Mouse (Mus musculus) layer of hippocampus, postnatal 36 days (tissue): ENCODE data around the gene 4930430A15Rik. TPM values are rescaled to one million over a fixed set of nuclear protein-coding genes. Genes with fewer than 3 reads are reported as not detected.

ENCODE experiments used
- DNase-seq, 2 experiments: peaks; one replicate each; pipeline ENCODE4 v3.0.0; 2022
- total RNA-seq, 2 experiments: library from RNA; stranded (reverse); gene quantifications; 2 replicates each; pipeline ENCODE4 v1.2.3; 2021

The 4930430A15Rik gene
- total RNA-seq: not detected

GRCm38 (mm10) chr2:111229502-111229901, at the start of gene 4930430A15Rik:
Gene 4930430A15Rik, minus strand, starts transcription at chr2:111229602.
- no peak for DNase-seq

- no peak for DNase-seq
Observed at GRCm38 (mm10) chr2:111274006-111274405, 44.6 kb upstream of the 4930430A15Rik start, which contains the start of gene Olfr1277. Gene Olfr1277, minus strand, starts transcription at chr2:111274106.

- no peak for DNase-seq
Observed at GRCm38 (mm10) chr2:111254216-111254615, 24.8 kb upstream of the 4930430A15Rik start, which contains the start of gene Olfr1276. Gene Olfr1276, plus strand, starts transcription at chr2:111254516.

GRCm38 (mm10) chr2:111235186-111235585, 5.8 kb upstream of the 4930430A15Rik start, which contains the start of gene Olfr1275:
Gene Olfr1275, minus strand, starts transcription at chr2:111235286.
- no peak for DNase-seq

- no peak for DNase-seq
Observed at GRCm38 (mm10) chr2:111182068-111182467, 47.3 kb downstream of the 4930430A15Rik start.

- DNase-seq: no peak
Observed at GRCm38 (mm10) chr2:111152836-111153235, 76.6 kb downstream of the 4930430A15Rik start, which contains the start of gene Gm15130. Gene Gm15130, minus strand, starts transcription at chr2:111152936.

GRCm38 (mm10) chr2:111135739-111136138, 93.7 kb downstream of the 4930430A15Rik start:
- DNase-seq: no peak

Other genes with a start within 250 kb of the 4930430A15Rik start
- gene Gm13941, start 123.6 kb downstream of the 4930430A15Rik start, total RNA-seq: not detected
- gene Gm15130, start 76.7 kb downstream of the 4930430A15Rik start, total RNA-seq: not detected
- gene Olfr1275, start 5.7 kb upstream of the 4930430A15Rik start, total RNA-seq: not detected
- gene Olfr1276, start 24.9 kb upstream of the 4930430A15Rik start, total RNA-seq: not detected
- gene Olfr1277, start 44.5 kb upstream of the 4930430A15Rik start, total RNA-seq: not detected
- gene Olfr1278, start 60.5 kb upstream of the 4930430A15Rik start, total RNA-seq: not detected
- gene Olfr1279, start 71.0 kb upstream of the 4930430A15Rik start, total RNA-seq: not detected
- gene Olfr1280, start 84.4 kb upstream of the 4930430A15Rik start, total RNA-seq: not detected
- not detected for gene Olfr1281, start 96.9 kb upstream of the 4930430A15Rik start, total RNA-seq
- not detected for gene Olfr1282, start 106.5 kb upstream of the 4930430A15Rik start, total RNA-seq
- gene Olfr1283, start 137.2 kb upstream of the 4930430A15Rik start, total RNA-seq: not detected
- not detected for gene Olfr1284, start 145.9 kb upstream of the 4930430A15Rik start, total RNA-seq
- not detected for gene Olfr1286, start 193.5 kb upstream of the 4930430A15Rik start, total RNA-seq
- gene Olfr1287, start 219.5 kb upstream of the 4930430A15Rik start, total RNA-seq: not detected
- not detected for gene Olfr1288, start 244.5 kb upstream of the 4930430A15Rik start, total RNA-seq